Mouse (Mus musculus) kidney, embryonic 14.5 days (tissue): ENCODE results near the gene Orc1. TPM values are rescaled to one million over a fixed set of nuclear protein-coding genes. Genes with fewer than 3 reads are reported as not detected.

Experiments used
- ATAC-seq: fragments of 200-750 bp; cut with Nextera tagmentation; 2 replicates; pipeline ENCODE4 v1.8.0; 2017; ENCODE audit warnings: moderate number of reproducible peaks, mild to moderate bottlenecking, moderate TSS enrichment, moderate library complexity; ENCODE audit not compliant: low FRiP score, low TSS enrichment
- H3K27ac ChIP-seq: fragments of 300-500 bp; sonication (generic); 2 replicates; pipeline ENCODE4 v1.5.1; 2014; ENCODE audit warnings: low read depth, mild to moderate bottlenecking, low read length, moderate library complexity, mixed read lengths
- H3K27me3 ChIP-seq: fragments of 300-500 bp; sonication (generic); 2 replicates; pipeline ENCODE4 v1.6.1; 2014; ENCODE audit warnings: mild to moderate bottlenecking, low read length; ENCODE audit not compliant: control insufficient read depth, insufficient read depth
- H3K36me3 ChIP-seq: fragments of 300-500 bp; sonication (generic); 2 replicates; pipeline ENCODE4 v1.6.1; 2014; ENCODE audit warnings: low read length, mixed read lengths; ENCODE audit not compliant: control insufficient read depth, insufficient read depth
- H3K4me1 ChIP-seq: fragments of 300-500 bp; sonication (generic); 2 replicates; pipeline ENCODE4 v1.6.1; 2014; ENCODE audit warnings: low read length, mixed read lengths; ENCODE audit not compliant: control insufficient read depth, insufficient read depth
- H3K4me2 ChIP-seq: fragments of 300-500 bp; sonication (generic); replicated peaks from 2 replicates; pipeline ENCODE4 v1.6.1; 2014; ENCODE audit warnings: low read depth, mild to moderate bottlenecking, low read length
- H3K4me3 ChIP-seq: fragments of 300-500 bp; sonication (generic); 2 replicates; pipeline ENCODE4 v1.5.1; 2014; ENCODE audit warnings: mild to moderate bottlenecking, low read length
- H3K9ac ChIP-seq: fragments of 300-500 bp; sonication (generic); 2 replicates; pipeline ENCODE4 v1.6.1; 2014; ENCODE audit warnings: low read depth, mild to moderate bottlenecking, low read length, moderate library complexity
- H3K9me3 ChIP-seq: fragments of 300-500 bp; sonication (generic); 2 replicates; pipeline ENCODE4 v1.6.1; 2016; ENCODE audit warnings: low read length; ENCODE audit not compliant: control insufficient read depth
- WGBS: fragments of 180-500 bp; shearing (Covaris S2); extraction: QIAGEN DNeasy Blood & Tissue Kit; methylation state at CpG from one replicate; pipeline ENCODE4 v1.1.7; 2014; 5-methylcytosine and 5-hydroxymethylcytosine counted together
- polyA plus RNA-seq: library from polyadenylated mRNA; unstranded; fragments of >200 nt; fragmentation: Nextera tagmentation; extraction: Ambion mirVana; gene quantifications from 2 replicates; pipeline ENCODE4 v1.2.1, GENCODE M21; 2014

Orc1 gene
- polyA plus RNA-seq, 1 experiment from 2014 or later = 11.8 TPM

DNA sequence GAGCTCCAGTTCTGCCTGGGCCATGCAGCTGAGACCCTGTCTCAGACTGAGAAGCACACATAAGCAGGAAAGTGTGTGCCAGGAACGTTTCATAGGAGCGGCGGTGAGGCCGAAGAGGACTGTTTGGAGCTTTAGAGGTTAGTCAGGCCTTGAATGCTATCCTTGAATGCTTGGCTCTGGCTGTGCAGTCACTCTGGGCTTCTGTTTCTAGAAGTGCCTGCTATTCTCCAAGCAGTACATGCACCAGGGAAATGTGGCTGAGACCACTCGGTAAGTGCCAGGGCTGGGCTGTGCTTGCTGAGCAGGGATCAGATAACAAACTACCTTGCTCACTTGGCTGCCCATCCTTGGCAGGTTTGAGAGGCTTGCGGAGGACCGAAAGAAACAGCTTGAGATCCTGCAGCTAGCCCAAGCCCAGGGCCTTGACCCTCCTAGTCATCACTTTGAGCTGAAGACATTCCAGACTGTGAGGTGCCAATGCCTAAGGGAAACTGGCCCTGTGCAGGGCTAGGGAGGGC, 50.2 kb downstream of the Orc1 start:
- ATAC-seq = peak; percentile 90; the same call in 1 of the 2 replicates

DNA sequence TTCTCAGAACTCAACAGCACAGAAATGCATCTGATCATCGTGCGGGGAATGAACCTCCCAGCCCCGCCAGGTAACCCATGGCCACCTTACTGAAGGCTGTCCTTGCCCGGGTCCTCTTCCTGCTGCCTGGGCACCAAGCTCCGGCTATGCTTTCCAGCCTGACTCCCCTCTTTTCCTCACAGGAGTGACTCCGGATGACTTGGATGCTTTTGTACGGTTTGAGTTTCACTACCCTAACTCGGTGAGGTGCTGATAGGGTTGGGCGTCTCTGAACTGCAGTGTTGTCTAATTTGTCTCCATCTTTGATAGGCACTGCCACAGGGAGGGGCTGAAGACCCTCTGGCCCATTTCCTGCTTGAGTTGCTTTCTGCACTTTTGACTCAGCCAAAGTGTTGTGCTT, 50.9 kb downstream of the Orc1 start:
- Histone ChIP-seq H3K4me2 (no peak overlapping the region), H3K27me3 (no peaks in the 10 kb centered on the region), H3K9ac (no peak overlapping the region), H3K4me3 (no peak overlapping the region), H3K4me1 (peaks cover 6% of the 10 kb centered on the region; the same call in 1 of the 2 replicates), H3K9me3 (no peaks in the 10 kb centered on the region), H3K36me3 (peaks cover 86% of the 10 kb centered on the region), H3K27ac (no peak overlapping the region; the same call in 1 of the 2 replicates)
- 75% methylated on average over 9 of the region's 9 CpGs for WGBS
- ATAC-seq = no peak

More for the DNA sequence above, 50.2 kb downstream of the Orc1 start:
- H3K27me3 ChIP-seq = no peaks in the 10 kb centered on the region
- peaks cover 88% of the 10 kb centered on the region for H3K36me3 ChIP-seq
- peaks cover 6% of the 10 kb centered on the region; the same call in 1 of the 2 replicates for H3K4me1 ChIP-seq
- H3K9me3 ChIP-seq = no peaks in the 10 kb centered on the region
- no peak overlapping the region for H3K4me3 ChIP-seq
- H3K4me2 ChIP-seq = no peak overlapping the region
- peak overlapping the region; percentile 15; the same call in 1 of the 2 replicates for H3K27ac ChIP-seq
- 58% methylated on average over 7 of the region's 7 CpGs for WGBS
- H3K9ac ChIP-seq = no peak overlapping the region

GRCm38 (mm10) chr4:108631616-108632015, 52.4 kb downstream of the Orc1 start:
- no peak overlapping the region for H3K4me2 ChIP-seq
- no peak overlapping the region for H3K9ac ChIP-seq
- H3K4me1 ChIP-seq = peaks cover 6% of the 10 kb centered on the region; the same call in 1 of the 2 replicates
- H3K27me3 ChIP-seq = no peaks in the 10 kb centered on the region
- no peak overlapping the region for H3K4me3 ChIP-seq
- ATAC-seq = no peak
- no peak overlapping the region for H3K27ac ChIP-seq
- no peaks in the 10 kb centered on the region for H3K9me3 ChIP-seq
- WGBS = 92% methylated on average over 4 of the region's 4 CpGs
- peaks cover 75% of the 10 kb centered on the region for H3K36me3 ChIP-seq

DNA sequence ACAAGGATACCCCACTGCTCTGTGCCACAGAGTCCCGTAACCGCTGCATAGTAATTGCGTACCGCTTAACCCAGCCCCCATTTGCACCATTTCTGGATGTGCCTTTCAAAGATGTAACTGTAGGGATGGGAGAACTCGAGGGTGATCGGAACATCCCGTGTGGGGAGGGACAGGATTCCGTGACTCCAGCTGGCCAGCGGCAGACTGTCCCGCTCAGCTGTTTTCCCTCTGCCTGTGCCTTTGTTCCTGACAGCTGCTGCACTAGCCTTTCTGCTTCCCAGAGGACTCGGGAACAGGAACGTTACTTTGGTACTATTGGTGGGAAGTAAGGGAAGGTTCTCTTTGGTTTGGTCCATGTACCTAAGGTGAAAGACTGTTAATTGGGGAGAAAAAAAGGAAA, 54.5 kb downstream of the Orc1 start:
- H3K4me2 ChIP-seq = no peak overlapping the region
- ATAC-seq = no peak
- H3K4me3 ChIP-seq = no peak overlapping the region
- no peaks in the 10 kb centered on the region for H3K27me3 ChIP-seq
- H3K9ac ChIP-seq = no peak overlapping the region
- H3K9me3 ChIP-seq = no peaks in the 10 kb centered on the region
- H3K4me1 ChIP-seq = peaks cover 6% of the 10 kb centered on the region; the same call in 1 of the 2 replicates
- no peak overlapping the region for H3K27ac ChIP-seq
- H3K36me3 ChIP-seq = peaks cover 71% of the 10 kb centered on the region
- 86% methylated on average over 12 of the region's 12 CpGs for WGBS

- WGBS = 84% methylated on average over 4 of the region's 4 CpGs
- H3K27ac ChIP-seq = no peak overlapping the region
- peaks cover 4% of the 10 kb centered on the region; the same call in 1 of the 2 replicates for H3K4me1 ChIP-seq
- no peaks in the 10 kb centered on the region for H3K9me3 ChIP-seq
- no peak overlapping the region for H3K4me3 ChIP-seq
- no peak for ATAC-seq
- H3K36me3 ChIP-seq = peaks cover 76% of the 10 kb centered on the region
- no peak overlapping the region for H3K4me2 ChIP-seq
- H3K27me3 ChIP-seq = no peaks in the 10 kb centered on the region
- no peak overlapping the region for H3K9ac ChIP-seq
Observed at GRCm38 (mm10) chr4:108634696-108635095, 55.5 kb downstream of the Orc1 start.

DNA sequence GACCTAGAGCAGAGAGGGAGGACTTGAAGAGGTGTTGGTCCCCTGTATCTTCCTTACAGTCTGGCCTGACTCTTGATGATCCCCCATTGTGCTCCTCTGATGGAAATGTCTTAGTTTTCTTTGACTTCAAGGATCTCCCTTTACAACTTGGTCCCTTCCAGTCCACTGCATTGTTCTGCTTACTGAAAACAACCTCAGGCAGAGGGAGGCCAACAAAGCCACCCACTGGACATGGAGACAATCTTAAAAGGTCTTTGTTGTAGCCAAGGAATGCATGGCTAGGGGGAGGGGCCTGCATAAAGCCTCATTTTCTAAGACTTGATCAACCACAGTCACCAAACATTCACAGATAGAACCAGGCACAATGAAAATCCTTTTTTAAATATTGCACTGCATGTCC, 55.9 kb downstream of the Orc1 start:
- ATAC-seq = no peak
- no peaks in the 10 kb centered on the region for H3K9me3 ChIP-seq
- no peak overlapping the region for H3K27ac ChIP-seq
- no peak overlapping the region for H3K9ac ChIP-seq
- no peak overlapping the region for H3K4me2 ChIP-seq
- H3K4me1 ChIP-seq = 0 out of 2 replicates have a peak, but pooled peaks cover under 1% of the 10 kb centered on the region
- peaks cover 72% of the 10 kb centered on the region for H3K36me3 ChIP-seq
- no peaks in the 10 kb centered on the region for H3K27me3 ChIP-seq
- H3K4me3 ChIP-seq = no peak overlapping the region

DNA sequence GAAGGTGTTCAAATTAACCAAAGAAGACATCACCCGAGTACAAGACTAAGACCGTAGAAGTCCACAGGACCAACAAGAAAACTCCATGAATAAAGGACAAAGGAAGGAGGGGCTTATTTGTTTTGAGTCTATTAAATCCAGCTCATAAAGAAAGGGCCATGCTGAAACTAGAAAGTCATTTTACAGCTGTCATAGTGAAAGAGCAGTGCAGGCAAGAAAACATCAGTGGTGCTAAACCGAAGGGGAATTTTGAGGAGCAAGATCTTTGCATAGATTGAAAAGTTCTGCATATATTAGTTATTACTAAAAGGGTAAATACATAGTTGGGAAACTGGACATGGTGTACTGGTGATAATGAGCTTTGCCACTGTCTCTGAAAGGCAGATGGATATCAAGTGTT, 58.5 kb downstream of the Orc1 start:
- no peaks in the 10 kb centered on the region for H3K27me3 ChIP-seq
- WGBS = 92% methylated on average over 3 of the region's 3 CpGs
- ATAC-seq = no peak
- no peak overlapping the region for H3K4me3 ChIP-seq
- no peak overlapping the region for H3K4me2 ChIP-seq
- no peak overlapping the region for H3K9ac ChIP-seq
- no peaks in the 10 kb centered on the region for H3K4me1 ChIP-seq
- no peaks in the 10 kb centered on the region for H3K9me3 ChIP-seq
- peaks cover 60% of the 10 kb centered on the region for H3K36me3 ChIP-seq
- H3K27ac ChIP-seq = no peak overlapping the region

DNA sequence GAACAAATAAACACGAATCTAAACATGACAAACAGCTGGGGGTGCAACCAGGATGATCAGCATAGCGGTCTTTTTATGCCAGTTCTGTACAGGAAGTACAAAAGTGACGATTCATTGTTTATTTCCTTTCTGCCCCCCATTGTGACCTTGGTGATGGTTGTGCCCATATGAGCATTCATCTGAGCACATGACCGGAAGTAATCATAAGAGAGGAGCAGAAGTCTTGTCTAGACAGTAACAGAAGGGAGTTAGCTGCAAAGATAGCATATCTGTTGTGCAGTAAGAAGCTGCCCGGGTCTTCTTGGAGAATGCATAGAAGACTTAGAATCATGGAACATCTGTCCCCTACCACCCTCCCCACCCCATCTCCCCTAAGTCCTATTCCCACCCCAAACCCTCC, 59.5 kb downstream of the Orc1 start:
- Histone ChIP-seq H3K36me3 (peaks cover 54% of the 10 kb centered on the region), H3K27me3 (no peaks in the 10 kb centered on the region)
- 85% methylated on average over 5 of the region's 5 CpGs for WGBS

GRCm38 (mm10) chr4:108664407-108664806, 85.2 kb downstream of the Orc1 start:
- no peak for ATAC-seq
- Histone ChIP-seq H3K36me3 (peaks cover 8% of the 10 kb centered on the region; the same call in 1 of the 2 replicates), H3K4me2 (no peak overlapping the region), H3K4me3 (no peak overlapping the region), H3K9me3 (no peaks in the 10 kb centered on the region), H3K9ac (no peak overlapping the region), H3K4me1 (no peaks in the 10 kb centered on the region), H3K27me3 (no peaks in the 10 kb centered on the region), H3K27ac (no peak overlapping the region)
- WGBS = 67% methylated on average over 2 of the region's 2 CpGs

More for the DNA sequence above, 59.5 kb downstream of the Orc1 start:
- H3K4me1 ChIP-seq = no peaks in the 10 kb centered on the region
- ATAC-seq = no peak
- no peaks in the 10 kb centered on the region for H3K9me3 ChIP-seq
- H3K4me2 ChIP-seq = no peak overlapping the region
- H3K9ac ChIP-seq = no peak overlapping the region
- no peak overlapping the region for H3K27ac ChIP-seq
- H3K4me3 ChIP-seq = no peak overlapping the region
